ENCODE assay signal across 15 mouse cellular contexts in the genomic region with DNA sequence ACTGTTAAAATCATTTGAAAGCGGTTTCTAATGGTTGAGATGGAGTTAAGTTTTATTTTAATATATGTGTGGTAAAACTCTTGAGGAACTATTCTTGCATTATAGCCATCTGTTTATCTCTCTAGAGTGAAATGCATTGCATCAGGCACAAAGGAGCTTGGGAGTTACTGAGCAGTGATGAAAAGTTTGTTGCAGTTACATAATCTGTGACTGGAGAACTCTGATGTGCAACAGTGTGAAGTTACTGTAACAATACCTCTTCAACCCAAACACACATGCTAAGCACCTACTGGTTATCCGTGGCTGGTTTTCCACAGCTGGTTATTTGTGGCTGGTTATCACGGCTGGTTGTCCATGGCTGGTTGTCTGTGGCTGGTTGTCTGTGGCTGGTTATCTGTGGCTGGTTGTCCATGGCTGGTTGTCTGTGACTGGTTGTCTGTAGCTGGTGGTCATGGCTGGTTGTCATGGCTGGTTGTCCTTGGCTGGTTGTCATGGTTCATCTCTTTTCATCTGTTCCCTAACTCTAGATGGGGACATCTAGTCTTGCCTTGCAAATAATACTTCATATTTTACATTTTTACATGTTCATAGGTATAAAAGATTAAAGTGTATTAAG.
"Had no signal": no experiment of that assay in that cellular context is flagged by ENCODE, and none has a peak within 500 bp of the region (broad histone marks: within the 10 kb centered on the region; RNA-seq: fewer than 3 reads in every experiment).

No protein-coding gene starts in this region.

- H3K9ac ChIP-seq: liver, embryonic 14.5 days; lung, embryonic 14.5 days; midbrain, embryonic 12.5 days; neural tube, embryonic 12.5 days; stomach, embryonic 15.5 days had no signal

- H3K27ac ChIP-seq: liver, embryonic 14.5 days; midbrain, embryonic 10.5 days; midbrain, embryonic 12.5 days; neural tube, embryonic 12.5 days; stomach, embryonic 15.5 days; stomach, postnatal 0 days had no signal

- H3K4me1 ChIP-seq: megakaryocyte, embryonic 14.5 days; neural tube, embryonic 12.5 days; stomach, embryonic 15.5 days had no signal

- H3K4me3 ChIP-seq: megakaryocyte, embryonic 14.5 days; midbrain, embryonic 10.5 days; midbrain, embryonic 12.5 days; neural tube, embryonic 12.5 days; stomach, embryonic 15.5 days had no signal

- DNase-seq: lung, adult 18-20 months; lung, embryonic 14.5 days; lung, postnatal 10 days; lung, postnatal 4 days; midbrain, embryonic 14.5 days; right cerebral cortex, postnatal 14 days; thymus, postnatal 14 days; thymus, postnatal 36 days had no signal

- H3K36me3 ChIP-seq: midbrain, embryonic 10.5 days; midbrain, embryonic 12.5 days; neural tube, embryonic 12.5 days; stomach, embryonic 15.5 days had no signal

- H3K27me3 ChIP-seq: megakaryocyte, embryonic 14.5 days; midbrain, embryonic 12.5 days; neural tube, embryonic 12.5 days; stomach, embryonic 15.5 days had no signal

- H3K9me3 ChIP-seq: midbrain, embryonic 10.5 days; midbrain, embryonic 12.5 days; neural tube, embryonic 12.5 days; stomach, embryonic 15.5 days had no signal

- H3K4me2 ChIP-seq: lung, embryonic 14.5 days; midbrain, embryonic 12.5 days; neural tube, embryonic 12.5 days; stomach, embryonic 15.5 days had no signal
